Mouse (Mus musculus): Measurements from ENCODE around the gene Donson.

DNA sequence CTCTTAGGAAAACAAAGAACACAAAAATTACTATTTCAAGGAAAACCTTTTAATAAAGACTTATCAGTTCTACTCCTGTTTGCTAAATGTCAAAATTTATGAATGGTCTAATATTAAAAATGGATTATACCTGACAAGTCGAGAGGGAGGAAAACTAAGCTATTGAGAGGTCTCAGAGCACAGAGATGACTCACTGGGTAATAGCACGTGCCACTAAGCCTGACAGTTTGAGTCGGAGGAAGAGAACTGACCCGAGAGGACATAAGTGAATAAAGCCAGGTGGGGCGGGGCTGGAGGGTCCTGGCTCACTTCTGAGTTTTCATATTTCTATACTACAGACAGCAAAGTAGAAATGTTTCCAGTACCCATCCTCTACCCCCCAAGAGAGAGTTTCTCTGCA is 2.2 kb downstream of the Donson start:
- TF ChIP-seq CTCF (IDR thresholded peaks at IDR 0.05; ENCODE audit: low read depth, low read length) (no peak), POLR2A (IDR thresholded peaks at IDR 0.05; ENCODE audit: extremely low read depth, insufficient read depth, low read length) (no peak)
